Mouse (Mus musculus): ENCODE measurements at regions not wholly inside any gene's neighbourhood (a gene's known extent, or its start where the extent isn't known, plus 50 kb on each side); places are given as distances from the start of the nearest gene placed in this dataset.

DNA sequence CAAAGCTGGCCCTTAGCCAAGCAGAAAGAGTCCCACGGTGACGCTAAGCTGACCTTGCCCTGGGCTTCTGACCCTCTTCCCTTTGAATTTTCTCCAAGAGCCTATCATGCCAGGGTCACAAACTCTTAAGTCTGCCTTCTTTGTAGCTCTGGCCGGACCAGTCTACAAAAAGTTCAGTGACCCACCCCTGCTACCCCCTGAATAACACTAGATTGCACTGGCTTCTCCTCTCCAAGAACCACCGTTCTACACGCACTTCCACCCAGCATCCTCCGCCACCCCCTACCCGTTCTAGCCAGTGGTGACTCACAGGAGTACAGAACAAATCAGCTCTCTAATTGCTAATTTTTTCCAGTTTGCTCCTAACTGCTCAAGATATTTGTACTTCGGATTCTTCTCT is 325.0 kb downstream of the Tns1 start:
- CTCF ChIA-PET: no interaction called here

DNA sequence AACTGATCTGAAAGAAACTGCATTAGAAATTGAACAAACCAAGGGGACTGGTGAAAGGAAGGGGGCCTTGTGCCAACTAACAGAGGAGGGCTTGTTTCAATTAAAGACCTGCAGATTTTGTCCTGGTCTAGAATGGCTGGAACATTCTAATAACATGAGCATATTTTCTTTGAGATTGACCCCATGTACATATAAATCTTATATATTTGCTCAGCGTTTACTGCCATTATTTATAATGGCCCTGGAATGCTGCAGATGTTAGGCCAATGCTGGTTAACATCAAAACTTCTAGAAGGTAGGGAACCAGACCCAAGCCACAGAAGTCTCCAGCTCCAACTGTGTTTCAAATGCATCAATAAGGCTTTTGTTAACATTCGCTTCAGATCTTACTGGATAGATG is 326.4 kb downstream of the Tns1 start:
- CTCF ChIA-PET: no interaction called here

DNA sequence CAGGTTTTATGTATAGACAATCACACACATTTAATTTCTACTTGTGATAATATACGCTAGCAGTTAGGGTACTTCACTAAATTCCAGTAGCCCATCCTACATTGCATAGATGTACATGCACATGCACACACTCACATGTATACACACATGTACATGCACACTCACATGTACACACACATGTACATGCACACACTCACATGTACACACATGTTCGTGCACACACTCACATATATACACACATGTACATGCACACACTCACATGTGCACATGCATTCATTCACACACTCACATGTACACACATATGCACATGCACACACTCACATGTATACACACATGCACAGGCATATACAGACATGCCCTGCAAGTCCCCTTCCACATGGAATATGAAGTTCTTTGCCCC is 326.8 kb downstream of the Tns1 start:
- CTCF ChIA-PET: no interaction called here

DNA sequence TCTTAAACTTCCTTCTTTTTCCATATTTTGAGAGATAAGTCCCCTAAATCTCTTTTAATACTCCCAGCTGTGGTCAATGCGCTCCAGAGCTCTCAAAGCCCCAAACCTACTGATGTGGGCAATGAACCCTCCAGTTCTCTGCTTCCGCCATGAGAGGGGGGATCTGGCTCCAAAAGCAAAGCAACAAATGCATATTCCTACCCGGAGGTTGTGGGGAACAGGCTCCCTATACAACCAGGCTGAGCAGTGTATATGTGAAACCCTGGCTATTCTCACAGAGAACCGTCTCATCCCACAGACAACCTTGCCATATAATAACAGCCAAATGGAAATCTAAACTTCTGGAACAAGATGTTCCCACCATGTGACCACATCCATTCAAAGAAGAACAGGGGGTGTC is 330.4 kb downstream of the Tns1 start:
- CTCF ChIA-PET: no interaction called here

DNA sequence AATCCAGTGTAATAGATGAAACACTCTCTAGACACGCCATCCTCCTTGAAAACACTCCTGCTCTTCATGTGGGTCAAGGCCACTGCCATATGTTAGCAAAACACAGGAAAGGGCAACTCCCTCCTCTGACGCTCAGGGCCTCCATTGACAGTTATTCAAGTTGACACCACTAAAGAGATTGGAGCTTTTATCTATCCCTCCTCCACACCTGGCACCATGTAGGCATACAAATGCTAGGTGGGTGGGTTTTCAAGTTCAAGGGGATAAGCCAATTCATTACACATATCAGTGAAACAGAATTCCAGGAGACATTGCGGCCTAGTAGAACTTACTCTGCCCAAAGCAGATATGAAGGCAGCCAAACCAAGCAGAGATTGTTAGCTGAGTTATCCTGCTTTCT is 331.0 kb downstream of the Tns1 start:
- CTCF ChIA-PET: no interaction called here

DNA sequence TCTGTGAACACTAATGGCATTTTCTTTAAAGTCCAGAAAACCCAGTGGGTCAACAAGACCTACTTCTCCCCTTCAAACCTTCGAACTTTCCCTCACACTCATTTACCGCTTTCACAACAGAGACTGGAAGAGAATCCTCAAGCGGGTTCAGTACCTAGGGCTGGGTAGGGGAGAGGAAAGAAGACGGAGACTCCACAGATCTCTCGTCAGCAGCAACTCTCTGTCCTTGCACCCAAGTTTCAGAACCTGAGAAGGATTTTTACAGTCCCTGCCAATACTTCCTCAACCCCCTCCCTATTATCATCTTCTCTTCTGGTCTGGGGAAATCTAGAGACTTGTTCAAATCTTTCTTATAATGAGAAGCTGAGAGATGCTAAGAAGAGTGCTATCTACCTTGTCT is 331.9 kb downstream of the Tns1 start:
- CTCF ChIA-PET: no interaction called here

DNA sequence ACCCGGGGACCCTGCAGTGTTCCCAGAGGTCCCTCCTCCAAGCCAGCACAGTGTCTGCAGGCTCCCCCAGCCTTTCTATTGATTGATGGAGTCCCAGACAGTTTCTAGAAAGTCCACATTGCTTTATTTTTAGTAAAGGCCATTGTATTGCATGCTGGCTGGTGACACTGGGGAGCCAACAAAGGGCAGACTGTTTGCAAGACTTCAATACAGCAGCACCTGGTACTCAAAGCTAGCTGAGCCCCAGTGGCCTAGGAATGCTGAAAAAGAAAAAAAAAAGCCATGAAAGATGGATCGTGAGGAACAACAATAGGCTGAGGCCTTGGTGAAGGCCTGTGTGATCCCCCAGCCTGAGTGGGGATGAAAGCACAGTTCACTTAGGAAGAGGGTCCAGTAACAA is 336.6 kb downstream of the Tns1 start:
- CTCF ChIA-PET: no interaction called here

DNA sequence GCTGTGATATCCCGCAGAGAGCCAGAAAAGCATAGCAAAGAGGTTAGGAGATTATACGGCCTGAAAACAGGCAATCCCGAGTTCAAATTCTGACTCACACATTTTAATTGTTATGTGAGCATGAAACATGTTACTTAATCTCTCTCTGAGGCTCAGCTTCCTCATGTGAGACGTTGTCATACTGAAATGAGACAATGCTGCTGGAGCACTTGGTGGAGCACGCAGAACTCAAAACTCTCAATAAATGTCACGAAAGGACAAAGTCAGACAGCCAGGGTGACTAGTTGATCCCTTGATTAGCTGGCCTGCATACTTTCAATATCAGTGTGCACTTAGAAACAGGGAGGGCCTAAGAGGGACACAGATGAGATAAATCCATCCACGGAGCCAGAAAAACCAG is 337.0 kb downstream of the Tns1 start:
- CTCF ChIA-PET: no interaction called here

DNA sequence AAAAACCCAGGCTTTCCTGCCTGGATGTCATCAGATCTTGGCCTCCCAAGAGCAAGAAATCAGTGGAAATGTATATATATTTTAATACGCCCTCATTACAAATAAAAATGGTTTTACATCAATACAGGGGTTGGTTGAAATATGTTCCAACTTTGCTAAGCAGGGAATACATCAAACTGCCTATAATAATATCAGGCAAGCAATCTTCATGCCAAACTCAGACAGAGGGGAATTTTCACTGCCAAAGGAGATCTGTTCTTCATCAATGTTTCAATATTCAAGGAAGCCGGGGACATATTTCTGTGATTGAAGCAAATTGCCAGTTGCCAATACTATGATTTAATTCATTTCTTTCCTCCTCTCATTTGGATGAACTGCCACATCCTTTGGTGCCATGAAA is 340.9 kb downstream of the Tns1 start:
- CTCF ChIA-PET: no interaction called here

DNA sequence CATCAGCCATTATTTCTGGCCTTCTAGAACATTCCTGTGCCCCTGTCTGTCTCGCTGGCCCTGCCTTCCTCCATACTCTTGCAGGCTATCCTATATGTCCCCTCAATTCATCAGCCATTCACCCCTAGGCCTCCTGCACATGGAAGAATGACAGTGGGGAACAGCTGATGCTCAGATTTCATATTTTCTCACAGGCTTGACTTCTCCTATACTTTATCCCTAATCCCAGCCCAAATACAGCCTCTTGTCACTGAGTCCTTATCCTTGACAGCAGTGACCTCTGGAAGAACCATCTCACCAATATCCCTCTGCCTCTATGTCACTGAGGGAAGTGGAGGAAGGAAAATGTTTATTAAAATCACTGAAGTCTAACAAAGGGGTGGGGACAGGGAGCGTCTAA is 341.4 kb downstream of the Tns1 start:
- CTCF ChIA-PET: no interaction called here

DNA sequence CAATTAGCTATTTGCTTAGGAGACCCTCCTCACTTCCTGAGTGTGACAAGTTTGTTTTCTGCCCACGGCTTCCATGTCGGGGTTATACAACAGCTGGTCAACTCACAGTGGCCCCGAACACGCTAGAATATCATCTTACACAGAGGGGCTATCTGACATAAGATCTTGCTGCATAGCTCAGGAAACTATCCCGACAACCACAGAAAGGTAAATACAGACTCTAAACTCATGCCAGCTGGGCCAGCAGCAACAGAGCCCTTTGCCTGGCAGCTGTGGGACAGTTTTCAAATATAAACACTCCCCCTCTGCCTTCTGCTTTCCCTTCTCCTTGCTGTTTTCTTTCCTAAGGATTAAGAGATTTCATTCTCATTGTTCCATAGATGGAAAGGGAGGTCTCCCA is 352.5 kb downstream of the Tns1 start:
- CTCF ChIA-PET: no interaction called here

DNA sequence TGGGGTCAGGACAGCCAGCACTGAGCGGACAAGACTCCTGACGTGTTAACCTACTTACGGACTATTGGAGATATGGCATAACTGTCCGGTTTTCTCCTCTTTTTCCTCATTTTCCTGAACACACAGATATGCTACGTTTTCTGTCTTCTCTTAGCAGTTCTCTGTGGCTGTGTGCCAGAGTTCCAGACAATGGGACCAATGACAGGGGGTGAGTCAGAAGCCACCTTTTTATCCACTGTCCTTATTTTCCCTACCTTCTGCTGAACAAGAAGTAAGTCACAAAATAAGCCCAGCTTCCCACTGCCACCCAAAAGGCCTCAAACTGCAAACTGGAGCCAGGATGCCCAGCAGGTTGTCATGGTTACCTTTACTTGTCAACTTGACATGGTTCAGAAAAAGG is 353.6 kb downstream of the Tns1 start:
- CTCF ChIA-PET: no interaction called here

DNA sequence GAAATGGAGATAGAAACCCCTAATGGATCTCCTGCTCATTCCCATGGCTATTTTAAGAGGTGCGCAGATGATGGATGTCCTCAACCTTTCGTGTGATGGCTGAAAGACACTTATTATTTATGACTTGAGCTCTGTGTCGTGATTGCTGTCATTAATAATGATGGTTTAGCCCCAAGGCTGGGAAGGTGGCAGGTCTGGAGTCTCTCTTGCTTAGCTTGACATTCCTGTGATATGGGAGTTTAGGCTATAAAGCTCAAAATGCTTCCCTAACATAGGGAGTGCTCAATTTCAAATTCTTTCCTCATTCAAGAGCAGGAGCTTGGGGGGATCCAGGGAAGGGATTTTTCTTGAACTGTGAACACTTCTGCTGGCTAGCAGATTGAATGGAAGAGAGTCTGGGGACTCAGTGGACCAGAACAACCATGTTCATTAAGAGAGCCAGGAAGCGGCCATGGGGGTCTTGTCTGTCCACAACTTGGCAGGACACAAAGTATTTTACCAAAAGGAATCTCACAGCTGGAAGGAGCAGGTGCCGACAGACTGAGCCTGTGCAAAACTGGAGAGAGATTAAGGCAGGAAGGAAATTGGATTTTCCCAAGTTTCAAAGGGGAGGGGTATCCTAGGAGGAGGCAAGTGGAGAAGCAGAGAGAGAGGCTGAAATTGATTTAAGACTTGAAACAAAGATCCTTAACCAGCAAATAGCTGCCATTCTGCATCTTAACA is 359.5 kb downstream of the Tns1 start:
- CTCF ChIA-PET: no interaction called here

DNA sequence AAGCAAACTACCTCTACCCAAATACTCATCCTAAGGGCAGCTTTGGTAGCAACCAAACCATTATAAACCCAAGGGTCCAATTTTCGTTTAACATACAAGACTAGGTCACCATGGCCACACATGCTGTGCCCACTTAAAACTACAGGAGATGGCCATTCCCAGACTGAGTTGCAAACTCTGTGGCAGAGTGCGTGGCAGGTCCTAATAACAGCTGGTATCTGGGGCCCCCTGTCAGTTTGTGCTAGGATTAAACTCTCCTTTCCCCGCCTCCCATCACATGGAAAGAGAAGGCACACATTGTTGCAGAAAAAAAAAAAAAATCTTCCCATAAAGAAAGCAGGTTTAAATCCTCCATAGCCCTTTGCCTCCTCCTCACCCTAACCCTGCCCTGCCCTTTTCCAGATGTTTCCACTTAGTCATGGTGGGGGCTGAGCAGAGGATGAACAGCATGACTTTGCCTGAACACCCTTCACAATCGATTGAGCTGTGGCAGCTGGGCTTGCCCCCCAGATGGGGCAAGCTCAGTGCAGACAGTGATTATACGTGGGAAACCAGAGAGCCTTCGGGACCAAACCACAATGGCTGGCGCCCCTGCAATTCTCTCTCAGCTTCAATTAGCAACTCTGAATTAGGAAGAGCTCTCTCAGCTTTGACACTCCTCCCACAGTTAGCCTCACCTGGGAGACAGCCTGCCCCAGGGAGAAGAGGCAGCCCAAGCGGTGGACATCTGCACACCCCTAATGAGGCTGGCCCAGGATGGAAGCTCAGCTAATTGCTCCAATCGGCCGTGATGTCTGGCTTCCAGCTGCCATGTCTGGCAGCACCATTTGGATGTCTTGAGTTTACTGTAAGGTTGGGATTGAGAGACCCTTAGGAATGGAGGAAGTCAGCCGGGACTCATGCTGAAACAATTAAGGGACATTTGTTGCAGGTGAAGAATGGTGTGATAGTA is 365.9 kb downstream of the Tns1 start:
- CTCF ChIA-PET: interaction anchor here (0.6 kb wide), 1 partner anchor 1224 kb away, joined by 5 read pairs; no protein-coding TSS in a partner anchor

DNA sequence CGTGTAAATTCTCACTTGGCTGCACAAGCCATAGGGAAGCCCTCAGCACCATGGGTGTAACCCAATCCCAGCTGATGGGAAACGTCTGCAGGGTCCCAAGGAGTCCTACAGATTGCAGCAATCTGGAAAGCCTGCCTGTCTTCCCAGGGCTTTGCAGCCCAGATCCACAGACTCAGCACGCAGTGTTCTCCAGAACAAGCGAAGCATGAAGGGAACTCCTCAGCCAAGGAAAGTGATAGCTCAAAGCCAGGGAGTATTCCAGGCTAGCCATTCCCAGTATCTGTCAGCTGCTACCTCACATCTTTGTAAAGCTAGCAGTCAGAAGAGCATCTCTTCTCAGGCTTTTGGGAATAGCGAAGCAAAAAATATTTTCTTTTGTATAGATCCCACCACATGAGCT is 368.5 kb downstream of the Tns1 start:
- CTCF ChIA-PET: no interaction called here

DNA sequence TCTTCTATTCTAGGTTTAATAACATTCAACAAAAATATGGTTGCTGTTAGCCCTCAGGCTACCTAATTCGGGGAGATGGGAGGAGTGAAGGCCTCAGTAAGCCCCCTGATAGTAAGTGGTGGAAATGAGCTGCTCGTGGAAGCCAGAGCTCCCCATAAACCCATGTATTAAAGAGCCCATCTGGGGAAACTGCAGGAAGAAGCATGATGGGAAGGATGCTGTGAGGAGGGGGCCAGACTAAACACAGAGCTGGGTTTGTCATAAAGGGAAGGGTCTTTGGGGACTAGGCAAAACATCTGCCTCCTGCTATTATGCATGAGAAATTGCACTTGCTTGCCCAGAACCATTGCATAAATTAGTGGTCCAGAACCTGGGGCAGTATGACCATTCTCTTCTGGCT is 369.3 kb downstream of the Tns1 start:
- CTCF ChIA-PET: no interaction called here

DNA sequence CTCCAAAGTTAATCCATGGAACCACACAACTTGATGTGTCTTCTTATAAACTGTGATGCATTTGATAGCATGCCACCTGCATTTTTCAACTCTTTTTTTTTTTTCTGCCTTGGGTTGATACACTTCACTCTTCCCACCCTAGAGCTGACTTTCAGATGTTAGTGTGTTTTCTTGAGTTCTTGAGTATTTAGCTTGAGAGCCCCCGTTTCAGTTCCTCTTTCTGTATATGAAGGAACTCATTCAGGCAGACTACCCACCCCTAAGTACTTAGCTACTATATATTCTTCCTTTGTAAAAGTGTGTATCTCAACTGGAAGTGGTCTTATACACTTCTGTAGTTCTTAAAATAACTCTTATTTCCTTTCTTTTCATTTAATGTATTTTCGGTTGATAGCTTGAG is 371.1 kb downstream of the Tns1 start:
- CTCF ChIA-PET: interaction anchor here (0.7 kb wide), 1 partner anchor 238 kb away, joined by 3 read pairs; no protein-coding TSS in a partner anchor

DNA sequence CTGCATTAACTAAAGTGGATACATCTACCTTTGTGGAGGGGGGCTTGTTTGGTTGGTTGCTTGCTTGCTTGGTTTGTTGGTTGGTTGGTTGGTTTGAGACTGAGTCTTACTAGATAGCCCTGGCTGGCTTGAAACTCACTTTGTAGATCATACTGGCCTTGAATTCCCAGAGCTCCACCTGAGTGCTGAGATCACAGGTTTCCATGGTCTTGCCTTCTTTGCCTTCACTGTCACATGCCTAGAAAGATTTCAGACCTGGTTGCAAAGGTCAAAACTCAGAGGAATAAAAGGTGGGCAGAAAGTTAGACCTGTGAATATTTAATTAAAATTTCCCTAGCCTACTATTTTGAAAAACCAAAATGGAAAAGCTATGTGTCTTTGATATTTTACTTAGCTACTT is 375.5 kb downstream of the Tns1 start:
- CTCF ChIA-PET: no interaction called here

DNA sequence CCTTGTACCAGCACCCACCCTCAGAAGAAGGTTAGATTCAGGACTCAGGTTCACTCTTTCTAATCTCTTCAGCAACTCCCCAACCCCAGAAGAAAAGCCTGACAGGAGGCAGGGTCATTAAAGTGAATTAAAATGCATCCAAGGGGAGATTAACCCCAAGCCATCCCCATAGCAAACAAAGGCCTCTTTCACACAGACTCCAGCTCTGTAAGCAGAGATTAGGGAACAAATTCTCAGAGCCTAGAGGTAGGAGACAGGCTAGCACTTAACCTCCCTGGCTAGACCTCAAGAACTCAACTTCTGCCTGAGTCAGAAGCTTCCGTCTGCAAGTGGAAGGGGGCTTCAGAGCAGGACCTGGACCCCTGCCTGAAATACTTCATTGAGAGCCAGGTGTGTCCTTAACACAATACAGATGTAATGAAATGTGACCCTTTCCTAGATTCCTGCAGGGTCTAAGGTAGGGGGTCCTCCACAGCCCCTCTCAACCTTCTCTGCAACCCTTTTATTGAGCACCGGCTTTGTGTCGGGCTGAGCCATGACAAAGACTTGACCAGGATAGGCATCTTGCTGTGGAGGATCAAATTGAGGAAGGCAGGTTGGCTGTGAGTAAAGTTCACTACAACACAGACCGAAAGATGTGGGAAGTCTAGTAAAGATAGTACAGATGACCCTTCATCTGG is 379.6 kb downstream of the Tns1 start:
- CTCF ChIA-PET: no interaction called here

DNA sequence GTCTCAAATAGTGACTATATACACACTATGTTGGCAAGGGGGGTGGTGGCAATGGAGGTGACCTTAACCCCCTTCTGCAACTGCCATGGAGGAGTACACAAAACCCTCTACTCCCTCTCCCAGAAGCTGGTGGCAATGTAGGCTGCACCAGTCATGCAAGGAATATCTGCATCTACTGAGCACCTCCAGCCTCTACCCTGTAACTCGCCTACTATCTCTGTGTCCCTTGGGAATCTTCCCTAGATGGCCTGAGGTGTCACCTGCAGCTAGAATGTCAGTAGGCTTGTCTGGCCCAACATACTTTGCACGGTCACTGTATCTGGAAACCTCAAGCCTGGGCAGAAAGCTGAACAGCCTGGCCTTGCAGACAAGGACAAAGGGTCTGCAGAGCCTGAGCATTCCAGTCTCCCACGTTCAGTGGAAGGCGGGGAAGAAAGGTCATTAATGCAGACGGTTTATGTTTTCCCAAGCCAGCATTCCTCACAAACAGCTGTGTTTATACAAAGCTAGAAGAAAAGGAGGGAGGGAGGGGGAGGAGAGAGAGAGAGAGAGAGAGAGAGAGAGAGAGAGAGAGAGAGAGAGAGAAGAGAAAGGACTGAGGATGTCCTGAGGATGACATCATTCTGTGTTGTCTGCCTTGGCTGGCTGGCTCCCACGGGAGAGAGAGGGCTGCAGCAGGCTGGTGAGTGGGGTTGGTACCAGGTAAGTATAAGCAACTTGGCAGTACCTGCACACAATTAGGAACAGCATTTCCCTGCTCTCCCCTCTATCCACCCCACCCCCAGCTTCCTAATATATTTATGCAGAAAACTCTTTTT is 380.3 kb downstream of the Tns1 start:
- CTCF ChIA-PET: no interaction called here

DNA sequence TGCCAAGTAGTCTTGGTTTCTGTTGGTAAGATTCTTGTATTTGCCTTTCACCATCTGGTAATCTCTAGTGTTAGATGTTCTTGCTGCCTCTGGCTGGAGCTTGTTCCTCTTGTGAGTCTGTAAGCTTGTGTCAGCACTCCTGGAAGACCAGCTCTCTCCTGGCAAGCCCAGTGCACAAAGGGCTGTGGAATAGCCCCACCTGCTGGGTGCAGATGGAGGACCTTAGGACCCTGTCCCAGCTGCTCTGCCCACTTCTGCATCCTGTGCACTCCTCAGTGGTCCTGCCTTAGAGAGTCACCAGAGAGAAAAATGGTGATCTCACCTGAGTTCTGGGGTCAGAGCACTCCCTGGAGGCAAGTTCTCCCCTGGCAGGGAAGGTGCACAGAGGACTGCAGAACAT is 387.2 kb downstream of the Tns1 start:
- CTCF ChIA-PET: no interaction called here

DNA sequence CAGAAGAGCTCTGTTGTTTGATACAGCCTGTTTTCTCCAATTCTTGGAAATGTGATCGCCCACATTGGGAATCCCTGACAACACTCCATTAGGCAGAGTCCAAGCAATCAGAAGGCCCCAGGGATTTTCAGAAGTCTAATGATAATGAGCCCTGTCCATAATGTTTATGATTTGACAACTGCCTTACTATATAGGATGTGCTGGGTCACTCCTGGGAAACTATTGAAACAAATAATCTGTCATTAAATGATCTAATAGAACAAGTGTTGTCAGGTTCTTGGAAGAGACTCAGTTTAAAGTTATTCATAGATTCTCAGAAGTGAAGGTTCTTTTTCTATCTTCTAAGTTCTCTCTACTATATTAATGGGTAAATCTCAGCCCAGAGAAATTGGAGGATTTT is 395.9 kb downstream of the Tns1 start:
- CTCF ChIA-PET: no interaction called here
